Mouse (Mus musculus) embryonic facial prominence, embryonic 13.5 days (tissue): ENCODE measurements around the gene Usp42. TPM values are rescaled to one million over a fixed set of nuclear protein-coding genes. Genes with fewer than 3 reads are reported as not detected.

ENCODE experiments used
- ATAC-seq: fragments of 200-750 bp; cut with Nextera tagmentation; 2 replicates; pipeline ENCODE4 v1.8.0; 2017; ENCODE audit warnings: low read depth; ENCODE audit not compliant: insufficient number of reproducible peaks, insufficient read depth, low FRiP score, low TSS enrichment
- H3K27ac ChIP-seq: fragments of 300-500 bp; sonication (generic); 2 replicates; pipeline ENCODE4 v1.5.1; 2015; ENCODE audit warnings: moderate library complexity, mild to moderate bottlenecking, inconsistent platforms
- H3K27me3 ChIP-seq: fragments of 300-500 bp; sonication (generic); 2 replicates; pipeline ENCODE4 v1.6.1; 2015; ENCODE audit warnings: mild to moderate bottlenecking, inconsistent platforms
- H3K36me3 ChIP-seq: fragments of 300-500 bp; sonication (generic); 2 replicates; pipeline ENCODE4 v1.6.1; 2015; ENCODE audit warnings: mild to moderate bottlenecking, inconsistent platforms
- H3K4me1 ChIP-seq: fragments of 300-500 bp; sonication (generic); 2 replicates; pipeline ENCODE4 v1.6.1; 2015; ENCODE audit warnings: inconsistent platforms
- H3K4me2 ChIP-seq: fragments of 300-500 bp; sonication (generic); 2 replicates; pipeline ENCODE4 v1.6.1; 2015; ENCODE audit warnings: moderate library complexity, mild to moderate bottlenecking, inconsistent platforms
- H3K4me3 ChIP-seq: fragments of 300-500 bp; sonication (generic); 2 replicates; pipeline ENCODE4 v1.5.1; 2015; ENCODE audit warnings: mild to moderate bottlenecking, inconsistent platforms
- H3K9ac ChIP-seq: fragments of 300-500 bp; sonication (generic); 2 replicates; pipeline ENCODE4 v1.6.1; 2015; ENCODE audit warnings: mild to moderate bottlenecking, inconsistent platforms
- H3K9me3 ChIP-seq: fragments of 300-500 bp; sonication (generic); 2 replicates; pipeline ENCODE4 v1.6.1; 2016; ENCODE audit warnings: inconsistent platforms
- WGBS: fragments of 180-500 bp; shearing (Covaris S2); methylation state at CpG from one replicate; pipeline ENCODE4 v1.1.7; 2015; ENCODE audit warnings: mixed read lengths; 5-methylcytosine and 5-hydroxymethylcytosine counted together
- polyA plus RNA-seq: library from polyadenylated mRNA; unstranded; fragments of >200 nt; fragmentation: Nextera tagmentation; extraction: Ambion mirVana; gene quantifications from 2 replicates; pipeline ENCODE4 v1.2.1, GENCODE M21; 2015

Gene Usp42
- polyA plus RNA-seq, 1 experiment from 2014 or later = 24.2 TPM

DNA sequence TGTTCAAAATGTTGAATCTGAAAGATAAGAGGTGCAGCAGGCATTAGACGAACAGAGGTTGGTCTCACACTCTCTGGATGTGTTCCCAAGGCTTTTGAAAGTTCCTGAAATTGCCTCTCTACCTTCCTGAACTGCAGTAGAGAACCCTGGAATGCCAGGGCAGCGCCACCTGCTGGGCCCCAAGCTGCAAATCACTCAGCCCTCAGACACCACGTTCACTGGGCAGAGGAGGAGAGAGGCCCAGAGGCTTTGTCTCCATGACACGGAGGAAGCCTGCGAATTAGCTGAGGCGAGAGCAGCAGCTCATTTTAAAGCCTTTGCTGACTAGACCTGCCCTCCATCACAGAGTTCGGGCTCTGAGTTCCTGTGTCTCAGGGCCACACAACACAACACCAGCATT is 20.8 kb downstream of the Usp42 start:
- ATAC-seq = peak; percentile 67; the same call in 1 of the 2 replicates

DNA sequence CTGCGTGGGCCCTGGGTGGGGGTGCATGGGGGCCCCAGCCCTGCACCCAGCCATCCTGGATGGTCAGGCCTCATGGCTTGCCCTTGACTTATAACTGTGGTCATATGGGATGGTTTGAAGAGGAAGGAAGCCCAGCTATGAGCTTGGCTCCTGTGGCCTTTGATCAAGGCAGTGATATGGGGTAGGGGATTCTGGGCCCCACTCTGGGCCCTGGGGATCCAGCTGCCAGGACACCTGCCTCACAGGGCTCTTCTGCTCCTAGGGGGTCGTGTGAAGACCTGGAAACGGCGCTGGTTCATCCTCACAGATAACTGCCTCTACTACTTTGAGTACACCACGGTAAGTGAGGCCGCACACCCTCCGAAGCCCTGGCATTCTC is 25.3 kb downstream of the Usp42 start:
- WGBS = 74% methylated on average over 7 of the region's 7 CpGs
- ATAC-seq = no peak
- Histone ChIP-seq H3K4me1 (peaks cover 15% of the 10 kb centered on the region), H3K27me3 (no peaks in the 10 kb centered on the region), H3K9ac (no peak overlapping the region; the same call in 1 of the 2 replicates), H3K4me2 (no peak overlapping the region), H3K27ac (no peak overlapping the region), H3K4me3 (no peak overlapping the region), H3K9me3 (no peaks in the 10 kb centered on the region), H3K36me3 (peaks cover 85% of the 10 kb centered on the region)

More for the DNA sequence above, 20.8 kb downstream of the Usp42 start:
- 0 out of 2 replicates have a peak overlapping the region, but pooled peaks have one; percentile 7 for H3K27ac ChIP-seq
- H3K4me3 ChIP-seq = no peak overlapping the region
- 12% methylated on average over 7 of the region's 7 CpGs for WGBS
- peaks cover 87% of the 10 kb centered on the region for H3K36me3 ChIP-seq
- H3K4me2 ChIP-seq = no peak overlapping the region
- peaks cover 5% of the 10 kb centered on the region; the same call in 1 of the 2 replicates for H3K4me1 ChIP-seq
- H3K9ac ChIP-seq = no peak overlapping the region
- no peaks in the 10 kb centered on the region for H3K9me3 ChIP-seq
- no peaks in the 10 kb centered on the region for H3K27me3 ChIP-seq

DNA sequence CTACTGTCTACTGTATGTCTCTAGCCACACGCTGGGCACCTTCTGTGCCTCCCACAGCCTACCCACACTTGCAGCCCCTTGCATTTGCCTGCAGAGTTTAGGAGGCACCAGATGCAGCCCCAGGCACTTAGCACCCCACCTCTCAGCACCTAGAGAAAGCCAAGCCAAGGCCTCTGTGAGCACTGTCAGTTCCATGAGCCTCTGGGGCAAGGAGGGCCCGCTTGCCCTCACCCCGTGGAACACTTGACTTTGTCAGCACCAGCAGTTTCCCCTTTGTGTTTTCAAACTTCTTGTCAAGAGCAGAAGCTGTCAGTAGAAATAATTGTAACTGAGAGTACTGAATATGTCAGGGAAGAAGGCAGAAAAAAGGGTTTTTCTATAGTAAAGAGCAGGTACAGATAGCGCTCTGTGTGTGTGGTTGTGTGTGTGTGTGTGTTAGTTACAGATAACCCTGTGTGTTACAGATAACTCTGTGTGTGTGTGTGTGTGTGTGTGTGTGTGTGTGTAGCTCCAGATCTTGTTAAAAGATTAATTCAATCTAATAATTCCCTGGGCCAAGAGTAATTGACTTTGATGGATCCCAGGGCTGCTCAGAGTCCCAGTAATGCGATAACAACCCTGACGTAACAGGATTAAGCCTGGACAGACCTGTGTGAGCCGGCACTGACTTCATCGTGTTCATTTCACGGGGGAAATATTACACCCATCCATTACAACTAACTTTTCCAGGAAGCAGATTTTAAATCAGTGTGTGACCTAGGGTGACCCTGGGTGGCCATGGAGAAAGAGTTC is 25.9 kb downstream of the Usp42 start:
- H3K4me3 ChIP-seq = no peak overlapping the region
- H3K9ac ChIP-seq = peak overlapping the region; percentile 49
- no peaks in the 10 kb centered on the region for H3K27me3 ChIP-seq
- no peak for ATAC-seq
- no peak overlapping the region for H3K4me2 ChIP-seq
- 51% methylated on average over 9 of the region's 9 CpGs for WGBS
- peaks cover 10% of the 10 kb centered on the region; the same call in 1 of the 2 replicates for H3K4me1 ChIP-seq
- H3K27ac ChIP-seq = no peak overlapping the region
- peaks cover 85% of the 10 kb centered on the region for H3K36me3 ChIP-seq
- H3K9me3 ChIP-seq = no peaks in the 10 kb centered on the region

DNA sequence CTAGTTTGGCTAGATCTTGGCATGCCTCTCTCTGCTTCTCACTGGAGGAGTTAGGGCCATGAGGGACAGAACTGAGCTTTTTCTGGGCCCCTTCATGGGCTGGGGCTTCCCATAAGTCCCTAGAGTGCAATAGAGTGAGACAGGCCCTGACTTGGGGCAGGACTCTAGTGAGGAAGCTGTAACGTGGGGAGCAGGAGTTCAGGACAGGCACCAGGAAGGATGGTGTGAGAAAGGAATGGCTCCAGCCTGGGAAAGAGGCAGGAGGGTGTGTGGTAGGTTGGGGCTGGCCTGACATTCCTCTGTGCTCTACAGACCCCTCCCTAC is 26.5 kb downstream of the Usp42 start:
- 40% methylated on average over 1 of the region's 1 CpGs for WGBS
- Histone ChIP-seq H3K9ac (peak overlapping the region; percentile 49; the same call in 1 of the 2 replicates), H3K4me2 (no peak overlapping the region), H3K4me1 (peaks cover 10% of the 10 kb centered on the region; the same call in 1 of the 2 replicates), H3K27me3 (no peaks in the 10 kb centered on the region), H3K9me3 (no peaks in the 10 kb centered on the region), H3K27ac (no peak overlapping the region; the same call in 1 of the 2 replicates), H3K36me3 (peaks cover 85% of the 10 kb centered on the region), H3K4me3 (no peak overlapping the region)
- ATAC-seq = no peak

DNA sequence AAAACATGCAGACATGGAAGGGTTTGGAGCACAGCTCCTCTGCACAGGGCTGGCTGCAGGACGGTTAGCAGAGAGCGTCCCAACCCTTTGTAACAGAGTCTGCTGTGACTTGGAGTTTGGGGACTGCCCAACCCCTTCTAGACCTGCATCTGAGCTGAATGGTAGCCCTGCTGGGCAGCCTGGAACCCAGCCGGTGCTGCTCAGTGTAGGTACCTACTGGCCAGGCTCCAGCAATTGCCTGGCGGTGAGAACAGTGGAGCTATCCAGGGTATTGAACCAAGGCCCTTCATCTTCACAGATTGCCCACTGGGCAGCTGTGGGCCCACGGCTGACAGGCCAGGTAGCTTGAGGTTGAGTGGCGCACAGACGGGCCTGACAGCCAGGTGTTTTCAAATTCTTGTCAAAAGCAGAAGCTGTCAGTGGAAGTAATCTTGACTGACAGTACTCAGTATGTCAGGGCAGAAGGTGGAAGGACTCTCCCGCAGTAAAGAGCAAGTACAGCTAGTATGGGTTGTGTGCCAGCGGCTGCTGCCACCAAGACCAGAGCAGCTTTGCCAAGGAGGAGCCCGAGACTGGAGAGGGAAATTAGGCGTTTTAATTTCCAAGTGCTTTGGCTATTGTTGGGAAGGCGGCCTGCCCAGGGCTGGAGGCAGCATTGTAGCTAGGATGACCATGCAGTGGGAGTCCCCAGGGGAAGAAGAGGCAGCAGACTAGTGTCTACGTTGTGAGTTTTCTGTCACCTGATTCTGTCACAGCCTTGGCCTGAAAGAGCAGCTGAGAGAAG is 27.0 kb downstream of the Usp42 start:
- peaks cover 10% of the 10 kb centered on the region; the same call in 1 of the 2 replicates for H3K4me1 ChIP-seq
- no peak for ATAC-seq
- H3K4me3 ChIP-seq = no peak overlapping the region
- 82% methylated on average over 13 of the region's 13 CpGs for WGBS
- no peaks in the 10 kb centered on the region for H3K27me3 ChIP-seq
- H3K36me3 ChIP-seq = peaks cover 91% of the 10 kb centered on the region
- H3K27ac ChIP-seq = no peak overlapping the region; the same call in 1 of the 2 replicates
- H3K4me2 ChIP-seq = no peak overlapping the region
- H3K9ac ChIP-seq = no peak overlapping the region
- H3K9me3 ChIP-seq = no peaks in the 10 kb centered on the region

DNA sequence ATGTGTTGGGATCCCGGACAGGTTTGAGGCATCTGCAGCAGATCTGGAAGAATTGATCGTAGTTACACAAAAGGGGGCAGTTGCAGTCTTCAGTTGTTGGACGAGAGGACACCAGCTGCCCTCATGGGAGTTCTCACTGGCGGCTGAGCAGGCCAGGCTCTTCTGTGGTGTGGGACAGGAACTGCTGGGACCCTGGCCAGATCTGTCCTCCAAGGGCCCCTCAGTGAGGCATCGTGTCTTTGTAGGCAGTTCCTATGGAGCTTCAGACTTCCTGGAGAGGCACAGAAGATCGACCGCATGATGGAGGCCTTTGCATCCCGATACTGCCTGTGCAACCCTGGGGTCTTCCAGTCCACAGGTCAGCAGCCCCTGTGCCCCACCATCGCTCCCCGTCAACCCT is 31.0 kb downstream of the Usp42 start:
- H3K4me1 ChIP-seq = peaks cover 8% of the 10 kb centered on the region; the same call in 1 of the 2 replicates
- no peak overlapping the region for H3K4me2 ChIP-seq
- no peaks in the 10 kb centered on the region for H3K27me3 ChIP-seq
- peaks cover 88% of the 10 kb centered on the region for H3K36me3 ChIP-seq
- no peak overlapping the region for H3K9ac ChIP-seq
- H3K9me3 ChIP-seq = no peaks in the 10 kb centered on the region
- no peak for ATAC-seq
- H3K4me3 ChIP-seq = no peak overlapping the region
- no peak overlapping the region for H3K27ac ChIP-seq
- WGBS = 92% methylated on average over 10 of the region's 10 CpGs

DNA sequence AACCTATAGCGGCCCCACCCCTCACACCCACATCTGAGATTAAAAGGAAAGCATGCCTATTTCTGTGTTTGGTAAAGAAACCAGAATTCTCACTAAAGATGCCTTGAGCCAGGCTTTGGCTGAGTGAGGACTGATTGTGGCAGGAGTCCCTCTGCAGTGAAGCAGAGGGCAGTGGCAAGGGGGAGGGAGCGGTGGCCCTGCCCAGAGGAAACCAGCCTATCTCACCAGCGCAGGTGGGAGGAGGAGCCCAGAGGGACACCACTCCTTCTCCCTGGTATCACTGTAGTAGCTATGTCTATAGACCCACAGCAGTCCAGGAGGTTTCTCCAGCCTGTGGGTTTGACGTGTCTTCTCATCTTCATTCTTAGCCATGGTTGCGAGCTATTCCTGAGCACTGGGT is 31.8 kb downstream of the Usp42 start:
- whole genome bisulfite sequencing = 89% methylated on average over 5 of the region's 5 CpGs
- ATAC-seq = no peak
- H3K4me3 ChIP-seq = no peak overlapping the region
- no peak overlapping the region for H3K27ac ChIP-seq
- peaks cover 85% of the 10 kb centered on the region for H3K36me3 ChIP-seq
- H3K9me3 ChIP-seq = no peaks in the 10 kb centered on the region
- H3K27me3 ChIP-seq = no peaks in the 10 kb centered on the region
- no peaks in the 10 kb centered on the region; the same call in 1 of the 2 replicates for H3K4me1 ChIP-seq
- no peak overlapping the region for H3K9ac ChIP-seq
- no peak overlapping the region for H3K4me2 ChIP-seq

DNA sequence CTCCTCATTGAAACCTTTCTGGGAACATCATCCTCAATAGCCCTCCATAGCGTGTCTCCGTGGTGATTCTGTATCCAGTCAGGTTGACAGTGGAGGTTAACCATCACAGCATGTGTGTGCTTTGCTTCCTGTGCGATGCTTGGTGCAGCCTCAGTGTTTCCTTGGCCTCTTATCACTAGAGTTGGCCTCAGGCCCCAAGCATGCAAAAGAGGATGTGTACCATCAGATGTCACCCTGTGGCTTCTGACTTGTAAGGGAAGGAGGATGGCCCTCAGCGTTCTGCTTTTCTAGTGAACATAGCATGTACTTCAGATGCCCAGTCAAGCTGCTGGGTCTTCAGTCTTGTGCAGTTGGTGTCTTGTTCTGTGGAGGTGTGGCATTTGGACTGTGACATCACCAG is 33.6 kb downstream of the Usp42 start:
- H3K9ac ChIP-seq = no peak overlapping the region
- no peak overlapping the region for H3K4me3 ChIP-seq
- 95% methylated on average over 4 of the region's 4 CpGs for WGBS
- H3K9me3 ChIP-seq = no peaks in the 10 kb centered on the region
- no peak overlapping the region for H3K27ac ChIP-seq
- peaks cover 85% of the 10 kb centered on the region for H3K36me3 ChIP-seq
- no peaks in the 10 kb centered on the region for H3K4me1 ChIP-seq
- H3K27me3 ChIP-seq = no peaks in the 10 kb centered on the region
- H3K4me2 ChIP-seq = no peak overlapping the region
- ATAC-seq = no peak

DNA sequence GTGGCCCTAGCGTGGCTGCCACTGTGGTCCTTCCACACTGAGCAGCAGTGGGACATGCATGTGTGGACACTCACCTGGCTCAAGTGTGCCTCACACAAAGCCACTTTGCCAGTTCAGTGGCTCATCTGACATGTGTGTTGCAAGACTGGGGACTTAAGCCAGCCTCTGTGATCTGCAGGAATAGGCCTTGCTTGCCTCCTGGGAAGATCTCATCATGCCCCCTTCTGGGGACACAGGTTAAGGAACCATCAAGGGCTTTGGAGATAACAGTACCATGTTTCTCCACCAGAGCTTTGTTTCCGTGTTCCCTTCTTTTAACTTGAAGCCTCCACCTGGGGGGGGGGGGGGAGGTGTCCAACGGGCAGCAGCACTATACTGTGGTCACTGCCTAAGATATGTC is 35.8 kb downstream of the Usp42 start:
- Histone ChIP-seq H3K36me3 (peaks cover 82% of the 10 kb centered on the region), H3K9ac (no peak overlapping the region), H3K27me3 (no peaks in the 10 kb centered on the region), H3K9me3 (no peaks in the 10 kb centered on the region), H3K27ac (no peak overlapping the region), H3K4me2 (no peak overlapping the region), H3K4me1 (0 out of 2 replicates have a peak, but pooled peaks cover under 1% of the 10 kb centered on the region), H3K4me3 (no peak overlapping the region)
- no peak for ATAC-seq
- 61% methylated on average over 3 of the region's 3 CpGs for WGBS

DNA sequence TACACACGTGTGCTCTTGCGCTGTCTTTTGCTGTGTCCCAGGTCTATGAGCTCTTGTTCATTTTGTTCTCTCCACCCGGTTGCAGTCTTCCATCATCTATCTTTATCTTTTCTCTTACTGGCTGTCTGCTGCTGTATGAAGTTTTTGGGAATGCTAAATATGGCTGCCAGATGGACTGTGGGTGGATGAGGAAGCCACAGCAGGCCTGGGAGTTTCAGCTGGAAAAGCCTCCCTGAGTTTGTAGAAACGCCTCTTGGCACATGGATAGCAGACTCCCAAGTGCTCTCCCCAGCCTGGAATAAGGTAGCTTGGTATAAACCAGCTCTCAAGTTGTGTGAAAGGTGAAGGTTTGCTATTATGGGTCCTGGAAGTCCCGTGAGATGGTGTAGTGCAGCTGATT is 41.2 kb downstream of the Usp42 start:
- no peak overlapping the region for H3K4me2 ChIP-seq
- H3K9ac ChIP-seq = no peak overlapping the region
- no peak for ATAC-seq
- H3K9me3 ChIP-seq = no peaks in the 10 kb centered on the region
- 0 out of 2 replicates have a peak, but pooled peaks cover 4% of the 10 kb centered on the region for H3K4me1 ChIP-seq
- no peaks in the 10 kb centered on the region for H3K27me3 ChIP-seq
- H3K4me3 ChIP-seq = no peak overlapping the region
- whole genome bisulfite sequencing = 77% methylated on average over 5 of the region's 5 CpGs
- H3K36me3 ChIP-seq = peaks cover 64% of the 10 kb centered on the region
- no peak overlapping the region for H3K27ac ChIP-seq

DNA sequence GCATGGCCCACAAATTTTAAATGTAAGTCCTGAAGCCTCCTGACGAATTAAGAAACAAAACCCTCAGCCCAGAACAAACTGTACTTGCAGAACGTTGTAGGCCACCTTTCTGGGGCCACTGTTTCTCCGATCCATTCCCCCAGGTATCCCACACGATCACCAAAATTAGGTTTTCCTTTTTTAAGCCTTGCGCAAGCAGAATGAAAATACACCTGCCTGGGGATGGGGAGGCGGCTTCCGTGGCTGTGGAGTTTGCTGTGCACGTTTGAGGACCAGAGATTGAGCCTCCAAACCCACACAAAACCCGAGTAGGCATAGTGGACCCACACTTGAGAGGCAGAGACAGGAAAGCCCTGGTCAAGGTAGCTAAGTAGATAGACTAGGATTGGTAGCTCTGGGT is 41.7 kb downstream of the Usp42 start:
- no peak overlapping the region for H3K9ac ChIP-seq
- ATAC-seq = no peak
- H3K4me3 ChIP-seq = no peak overlapping the region
- H3K4me1 ChIP-seq = 0 out of 2 replicates have a peak, but pooled peaks cover 4% of the 10 kb centered on the region
- peaks cover 64% of the 10 kb centered on the region for H3K36me3 ChIP-seq
- no peaks in the 10 kb centered on the region for H3K27me3 ChIP-seq
- WGBS = 92% methylated on average over 9 of the region's 9 CpGs
- no peak overlapping the region for H3K27ac ChIP-seq
- no peak overlapping the region for H3K4me2 ChIP-seq
- H3K9me3 ChIP-seq = no peaks in the 10 kb centered on the region
